Mouse (Mus musculus): ENCODE measurements at regions not wholly inside any gene's neighbourhood (a gene's known extent, or its start where the extent isn't known, plus 50 kb on each side); places are given as distances from the start of the nearest gene placed in this dataset.

DNA sequence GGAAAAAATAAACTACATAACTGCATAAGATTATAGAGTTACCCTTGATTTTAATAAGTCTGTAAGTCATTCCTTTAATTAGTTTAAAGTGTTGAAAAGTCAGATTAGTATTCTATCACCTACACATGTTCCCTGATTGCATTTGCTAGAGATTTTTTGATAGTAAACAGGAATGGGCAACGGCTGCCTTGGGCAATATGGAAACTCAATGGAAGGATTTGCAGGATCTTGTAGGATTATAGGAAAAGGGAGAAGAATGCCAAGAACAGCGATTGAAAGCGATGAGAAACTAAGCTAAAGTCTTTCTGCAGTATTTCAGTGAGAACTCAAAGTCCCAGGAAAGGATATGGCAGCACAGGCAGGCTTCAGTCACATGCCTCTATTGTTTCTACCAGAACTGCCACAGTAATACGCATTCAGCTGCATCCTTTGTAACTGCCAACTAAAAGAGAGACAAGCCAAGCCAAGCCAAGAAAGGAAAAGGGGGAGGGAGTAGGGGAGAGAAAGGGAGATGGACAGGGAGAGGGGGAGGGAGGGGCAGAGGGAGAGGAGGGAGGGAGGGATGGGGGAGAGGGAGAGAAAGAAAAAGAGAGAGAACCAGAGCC, 340.3 kb downstream of the Kif16b start:
- DNase-seq, result no peak

DNA sequence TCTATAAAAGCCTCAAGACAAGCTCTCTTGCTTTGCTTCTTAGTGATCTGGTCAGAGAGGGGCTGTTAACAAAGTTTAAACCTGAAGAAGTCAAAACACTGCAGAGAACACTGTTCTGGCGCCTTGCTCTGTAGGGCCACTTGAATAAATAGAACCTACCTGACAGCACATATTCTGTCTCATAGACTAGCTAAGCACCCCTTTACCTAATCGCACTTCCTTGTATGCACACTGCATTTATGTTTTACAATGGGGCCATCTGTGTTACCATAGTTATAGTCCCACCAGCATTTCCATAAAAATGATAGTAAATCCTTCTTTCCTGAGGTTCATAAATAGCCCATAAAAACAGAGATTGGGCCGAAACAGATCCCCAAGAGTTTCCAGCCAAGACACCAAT, 340.9 kb downstream of the Kif16b start:
- no peak for DNase-seq

DNA sequence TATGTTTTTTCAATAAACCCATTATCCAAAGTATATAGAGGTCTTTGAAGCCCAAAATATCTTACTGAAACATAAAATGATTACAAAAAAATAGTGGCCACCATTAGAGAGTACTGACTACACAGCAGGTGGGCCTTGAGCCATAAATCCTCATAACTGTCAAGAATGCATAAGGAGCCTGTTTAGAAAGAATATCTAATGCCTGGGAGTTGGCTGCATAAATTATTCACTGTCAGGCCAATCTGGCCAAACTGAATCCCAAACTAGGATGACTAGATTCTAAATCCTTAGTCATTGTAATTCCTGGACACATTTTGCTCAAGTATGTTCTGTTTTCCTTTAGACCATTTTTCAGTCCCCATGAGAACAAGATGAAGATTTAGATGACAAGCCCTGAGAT, 341.4 kb downstream of the Kif16b start:
- no peak for DNase-seq

DNA sequence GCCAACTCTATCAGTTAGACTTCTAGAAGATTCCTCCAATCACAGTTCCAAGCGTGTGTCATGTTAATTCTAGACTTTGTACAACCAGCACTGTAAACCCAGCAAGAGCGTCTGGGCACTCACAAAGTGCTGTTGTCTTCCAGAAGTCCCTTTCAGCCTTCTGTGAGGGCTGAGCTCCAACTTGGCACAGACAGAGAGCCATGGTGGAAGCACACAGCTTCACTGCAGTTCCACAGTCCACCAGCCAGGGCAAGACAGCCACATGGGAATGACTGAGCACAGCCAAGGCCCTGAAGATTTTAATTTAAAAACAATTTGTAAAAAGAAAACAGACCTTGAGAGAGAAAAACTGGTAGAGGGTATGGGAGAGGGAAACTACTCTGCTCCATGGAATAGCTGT, 346.5 kb downstream of the Kif16b start:
- DNase-seq, result peak; percentile 33

DNA sequence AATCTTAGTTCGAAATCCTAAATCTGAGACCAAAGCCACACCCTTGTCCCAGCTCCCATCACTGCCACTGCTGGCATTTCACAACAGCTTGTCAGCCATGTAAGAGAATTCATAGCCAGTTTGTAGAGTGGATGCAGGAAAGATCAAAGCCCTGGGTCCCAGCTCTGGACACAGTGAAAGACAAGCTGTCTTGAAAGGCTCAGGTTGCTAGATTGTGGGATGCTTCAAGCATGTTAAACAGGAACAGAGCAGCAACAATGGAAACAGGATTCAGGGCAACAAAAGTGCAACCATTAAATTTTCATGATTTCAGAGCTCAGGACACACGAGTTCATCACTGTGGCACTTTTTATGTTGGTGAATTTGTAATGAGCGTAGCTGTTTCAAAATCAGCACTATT, 349.6 kb downstream of the Kif16b start:
- DNase-seq, result no peak

DNA sequence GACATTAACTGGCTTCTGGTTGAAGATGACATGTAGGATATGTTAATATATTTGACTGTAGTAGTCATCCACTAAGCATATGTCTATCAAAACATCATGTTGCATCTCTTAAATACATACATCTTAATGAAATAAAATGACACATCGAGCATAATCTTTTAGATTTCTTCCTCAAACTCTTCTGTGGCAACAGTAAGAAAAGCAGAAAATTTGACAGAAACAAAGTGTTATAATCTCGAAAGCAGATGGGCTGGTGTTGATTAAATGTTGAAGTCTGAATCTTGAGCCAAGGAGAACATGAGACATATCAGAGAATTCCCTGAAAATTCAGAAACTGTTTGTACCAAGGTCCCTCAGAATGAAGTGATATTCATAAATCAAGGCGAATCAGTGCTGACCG, 352.6 kb downstream of the Kif16b start:
- DNase-seq, result no peak

DNA sequence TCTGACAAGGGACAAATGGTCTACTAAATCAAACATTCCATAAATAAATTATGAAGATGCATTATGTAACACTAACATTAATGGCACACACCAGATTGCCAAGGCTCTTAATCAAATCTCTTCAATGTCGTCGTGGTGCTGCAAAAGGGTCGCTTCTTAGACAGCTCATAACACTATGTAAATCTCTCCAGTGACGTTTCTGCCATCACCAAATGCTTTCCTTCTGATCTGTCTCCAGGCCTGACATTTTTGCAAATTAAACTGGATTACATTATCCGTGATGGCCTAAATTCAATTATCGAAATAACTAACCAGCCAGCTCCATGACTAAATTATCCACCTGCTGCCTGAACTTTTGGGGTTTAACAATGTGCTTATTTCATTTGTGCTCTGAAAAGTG, 356.4 kb downstream of the Kif16b start:
- DNase-seq, result no peak

DNA sequence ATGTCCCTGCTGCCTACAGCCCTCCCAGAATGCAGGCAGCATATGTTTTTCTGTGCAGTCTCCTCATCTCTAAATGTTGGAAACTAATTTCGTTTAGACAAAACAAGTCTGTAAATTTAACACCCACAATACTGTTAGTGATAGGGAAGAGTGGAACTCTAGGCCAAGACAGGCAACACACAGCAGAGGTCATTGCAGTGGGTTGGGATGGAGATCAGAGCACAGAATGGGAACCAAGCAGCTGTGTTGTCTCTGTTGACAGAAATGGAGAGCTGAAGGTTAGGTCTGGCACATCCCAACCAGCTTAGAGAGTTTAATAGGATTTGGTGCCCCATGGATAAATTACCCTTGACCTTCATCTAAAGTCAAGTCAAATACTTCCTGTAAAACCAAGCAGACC, 361.4 kb downstream of the Kif16b start:
- no peak for DNase-seq

DNA sequence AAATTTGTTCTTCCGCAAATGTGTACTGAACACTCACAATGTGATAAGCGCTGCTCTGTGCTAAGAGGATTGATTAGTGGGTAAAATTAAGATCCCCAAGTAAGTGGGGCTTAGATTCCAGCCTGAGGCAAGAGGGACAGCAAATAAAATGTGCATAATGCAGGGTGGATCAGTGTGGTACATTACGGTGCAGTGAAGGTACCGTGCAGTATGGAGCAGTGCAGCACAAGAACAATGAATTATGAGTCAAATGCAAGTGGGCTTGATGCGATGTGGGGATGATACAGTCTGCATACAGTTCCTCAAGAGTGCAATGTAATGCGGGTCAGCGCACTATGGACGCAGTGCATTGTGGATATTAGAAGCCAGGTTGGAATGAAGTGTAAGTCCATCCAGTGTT, 367.8 kb downstream of the Kif16b start:
- no peak for DNase-seq

DNA sequence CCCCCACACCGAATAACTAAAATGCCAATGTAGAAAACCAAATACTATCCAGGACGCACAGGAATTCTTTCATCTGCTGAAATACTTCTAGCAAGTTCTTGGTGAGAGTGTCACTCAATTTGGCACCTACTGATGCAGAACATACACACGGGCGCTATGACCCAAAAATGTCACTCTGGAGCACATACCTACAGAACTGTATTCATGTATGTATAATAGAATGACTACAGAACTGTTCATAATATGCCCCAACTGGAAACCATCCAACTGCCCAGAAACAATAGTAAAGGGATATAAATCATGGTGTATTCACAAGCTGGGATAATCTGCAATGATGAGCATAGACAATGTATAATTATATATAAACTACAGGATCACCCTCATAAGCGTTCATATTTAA, 378.9 kb downstream of the Kif16b start:
- no peak for DNase-seq

DNA sequence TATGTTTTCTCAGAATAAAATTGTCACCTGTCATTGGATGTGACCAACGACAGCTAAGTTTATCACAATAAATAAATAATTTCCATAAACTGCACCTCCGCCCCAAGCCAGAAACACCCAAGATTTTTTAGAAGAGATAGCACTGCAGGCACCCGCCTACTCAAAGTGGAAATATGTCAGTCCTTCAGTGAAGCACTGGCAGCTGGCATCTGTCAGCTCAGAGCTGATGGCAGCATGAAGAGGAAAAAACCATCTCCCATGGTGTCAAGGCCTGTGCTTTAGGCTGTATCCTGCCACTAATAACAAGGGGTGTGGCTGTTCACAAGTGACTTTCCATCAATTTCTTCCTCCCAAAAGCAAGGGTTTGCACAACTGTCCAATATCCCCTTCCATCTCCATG, 383.6 kb downstream of the Kif16b start:
- DNase-seq, result no peak

DNA sequence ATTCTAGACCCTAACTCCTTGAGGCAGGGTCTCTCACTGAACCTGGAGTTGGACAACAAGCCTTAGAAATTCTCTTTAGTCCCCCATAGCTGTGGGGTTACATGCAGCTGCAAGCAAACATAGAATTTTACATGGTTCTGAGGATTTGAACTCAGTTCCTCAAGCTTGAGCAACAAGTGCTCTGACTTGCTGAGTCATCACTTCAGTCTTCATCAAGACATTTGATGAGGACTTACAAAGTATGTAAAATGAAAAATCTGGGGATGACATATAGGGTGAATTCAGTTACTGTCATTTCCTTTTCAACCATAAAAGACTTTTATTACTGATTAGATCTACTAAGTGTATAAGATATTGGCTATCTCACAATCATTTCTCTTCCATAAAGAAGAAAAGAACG, 396.1 kb downstream of the Kif16b start:
- no peak for DNase-seq
